Mouse (Mus musculus): ENCODE results near the gene D11Wsu47e. TPM values are rescaled to one million over a fixed set of nuclear protein-coding genes. Genes with fewer than 3 reads are reported as not detected.

D11Wsu47e gene
- total RNA-seq, 2 experiments from 2014 or later = 11.8 to 12.1 TPM

DNA sequence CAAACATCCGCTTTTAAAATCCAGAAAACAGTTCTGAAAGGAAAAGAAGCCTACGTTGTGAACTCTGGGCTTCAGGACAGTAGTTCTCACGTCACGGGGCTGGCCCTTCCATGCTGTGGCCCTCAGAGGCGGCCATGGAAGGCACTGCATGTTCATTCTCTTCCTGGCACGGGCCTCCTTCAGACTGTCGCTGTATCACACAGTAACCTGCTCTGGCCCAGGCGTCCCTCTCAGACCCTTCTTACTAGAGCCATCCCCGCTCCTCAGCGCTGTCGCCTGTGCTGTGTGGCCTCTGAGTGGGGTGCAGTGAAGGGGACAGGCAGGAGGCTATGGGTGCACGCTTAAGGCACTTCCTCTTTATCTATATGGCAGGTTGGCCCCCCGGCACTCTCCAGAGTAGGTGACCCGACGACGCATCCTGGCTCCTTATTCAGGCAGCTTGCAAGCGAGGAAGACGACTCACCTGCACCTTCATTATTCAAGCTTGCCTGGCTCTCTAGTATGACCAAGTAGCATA, 22.3 kb upstream of the D11Wsu47e start:
- intact Hi-C loops (cut with DNase I) = no loop called here
- no peak for DNase-seq (ENCODE audit: extremely low spot score in 1 of 2, low spot score in 2 of 2)

DNA sequence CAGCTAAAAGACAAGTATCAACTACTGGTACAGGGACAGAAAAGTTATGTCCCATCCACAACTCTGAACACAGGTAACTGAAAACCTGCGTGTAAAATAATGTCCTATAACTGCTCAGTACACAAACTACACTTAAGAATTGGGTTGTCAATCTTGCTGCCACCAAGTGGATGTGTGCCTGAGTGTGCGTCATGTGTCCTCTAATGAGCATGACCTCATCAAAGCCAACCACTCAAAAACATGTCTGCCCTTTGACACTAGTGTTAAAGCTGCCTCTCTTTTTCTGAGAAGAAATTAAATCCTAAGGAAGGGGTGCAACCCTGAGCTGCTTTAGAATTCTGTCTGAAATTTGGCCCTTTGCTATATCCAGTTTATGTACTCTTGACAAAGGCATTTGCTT, 19.9 kb upstream of the D11Wsu47e start:
- intact Hi-C loops (cut with DNase I) = no loop called here
- no peak for DNase-seq (ENCODE audit: extremely low spot score in 1 of 2, low spot score in 2 of 2)

DNA sequence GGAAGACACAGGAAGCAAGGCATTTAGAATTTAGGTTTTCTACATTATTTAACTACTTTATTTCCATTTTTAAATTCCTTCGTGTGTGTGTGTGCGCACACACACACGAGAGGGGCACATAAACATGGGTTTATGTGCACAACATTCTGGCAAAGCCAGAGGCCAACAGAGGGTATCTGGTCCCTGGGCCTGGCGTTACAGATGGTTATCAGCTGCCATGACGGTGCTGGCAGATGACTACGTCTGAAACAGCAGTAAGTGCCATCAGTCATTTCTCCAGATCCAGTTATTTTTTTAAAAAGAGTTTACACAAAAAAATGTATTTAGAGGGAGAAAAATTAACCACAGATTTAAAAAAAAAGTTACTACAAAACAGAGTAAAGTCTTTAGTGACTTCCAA, 18.0 kb upstream of the D11Wsu47e start:
- intact Hi-C loops (cut with DNase I) = no loop called here
- no peak for DNase-seq (ENCODE audit: extremely low spot score in 1 of 2, low spot score in 2 of 2)

DNA sequence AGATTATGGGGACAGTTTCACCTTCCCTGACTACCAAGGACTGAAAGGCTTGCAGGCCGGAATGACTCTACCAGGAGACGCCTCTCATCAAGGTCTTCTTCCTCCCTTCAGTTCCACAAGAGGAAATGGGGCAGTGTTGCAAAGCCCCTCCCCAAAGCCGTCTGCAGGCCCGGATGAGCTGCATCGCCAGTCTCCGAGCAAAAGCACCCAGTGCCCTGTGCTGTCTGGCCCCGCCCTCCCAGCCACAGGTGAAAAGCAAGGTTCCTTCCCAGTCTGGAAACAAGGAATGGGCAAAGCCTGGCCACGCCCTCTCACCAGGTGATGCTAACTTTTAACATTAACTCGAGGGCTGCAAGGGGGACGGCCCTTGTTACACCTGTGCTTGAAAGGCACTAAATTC, 17.6 kb upstream of the D11Wsu47e start:
- DNase-seq (ENCODE audit: extremely low spot score in 1 of 2, low spot score in 2 of 2) = peak in 1 of 2 experiments; percentile 35
- intact Hi-C loops (cut with DNase I) = no loop called here

DNA sequence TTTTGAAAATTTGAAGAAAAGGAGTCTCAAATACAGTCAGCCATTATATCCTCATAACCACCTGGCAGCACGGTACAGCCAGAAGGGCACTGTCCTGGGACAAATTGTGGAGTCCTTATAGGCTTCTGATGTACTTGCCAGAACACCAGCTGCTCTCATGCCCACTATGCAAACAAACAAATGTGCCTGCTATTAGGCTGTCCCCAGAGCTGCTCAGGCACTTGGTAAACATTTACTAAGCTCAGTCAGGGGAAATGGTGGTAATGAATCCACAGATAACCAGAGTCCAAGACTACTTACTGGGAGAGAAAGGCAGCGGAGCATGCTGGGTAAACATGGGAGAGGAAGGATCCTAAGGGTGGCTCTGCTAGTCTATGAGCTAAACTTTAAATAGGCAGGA, 17.1 kb upstream of the D11Wsu47e start:
- no peak for DNase-seq (ENCODE audit: extremely low spot score in 1 of 2, low spot score in 2 of 2)
- intact Hi-C loops (cut with DNase I) = no loop called here

DNA sequence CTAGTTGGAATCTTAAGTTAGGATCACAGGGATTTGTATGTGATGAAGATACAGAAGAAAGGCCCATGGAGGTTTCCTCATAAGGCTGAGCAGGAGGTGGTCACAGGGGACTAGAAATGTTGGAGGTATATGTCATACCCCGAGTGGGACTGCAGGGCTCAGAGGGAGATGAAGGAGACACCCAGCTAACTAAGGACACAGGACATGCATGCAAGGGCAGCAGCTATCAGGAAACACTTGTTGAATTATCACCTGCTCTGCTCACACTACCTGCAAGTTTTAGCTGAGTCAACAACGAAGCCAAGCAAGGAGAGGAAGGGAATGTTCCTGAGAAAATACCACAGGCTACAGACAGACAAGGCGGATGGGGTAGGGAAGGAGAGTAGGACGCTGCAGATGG, 16.5 kb upstream of the D11Wsu47e start:
- DNase-seq (ENCODE audit: extremely low spot score in 1 of 2, low spot score in 2 of 2) = no peak
- intact Hi-C loops (cut with DNase I) = no loop called here

DNA sequence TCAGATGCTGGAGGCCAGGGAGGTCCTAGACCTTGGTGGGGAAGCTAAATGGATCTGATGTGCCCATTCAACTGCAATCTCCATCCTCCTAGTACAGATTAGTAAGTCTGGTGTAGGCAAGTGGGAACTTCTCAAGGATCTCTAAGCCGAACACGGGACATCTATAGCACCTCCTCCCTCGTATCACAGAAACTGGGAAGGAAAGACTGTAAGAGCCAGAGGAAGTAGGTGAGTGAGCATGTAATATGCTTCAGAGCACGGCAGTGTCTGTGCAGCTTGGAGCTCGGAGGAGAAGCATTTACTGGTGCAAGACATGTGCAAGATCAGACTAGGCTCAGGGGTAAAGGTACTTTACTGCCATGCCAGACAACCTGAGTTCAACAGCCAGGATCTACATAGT, 15.4 kb upstream of the D11Wsu47e start:
- intact Hi-C loops (cut with DNase I) = no loop called here
- no peak for DNase-seq (ENCODE audit: extremely low spot score in 1 of 2, low spot score in 2 of 2)

DNA sequence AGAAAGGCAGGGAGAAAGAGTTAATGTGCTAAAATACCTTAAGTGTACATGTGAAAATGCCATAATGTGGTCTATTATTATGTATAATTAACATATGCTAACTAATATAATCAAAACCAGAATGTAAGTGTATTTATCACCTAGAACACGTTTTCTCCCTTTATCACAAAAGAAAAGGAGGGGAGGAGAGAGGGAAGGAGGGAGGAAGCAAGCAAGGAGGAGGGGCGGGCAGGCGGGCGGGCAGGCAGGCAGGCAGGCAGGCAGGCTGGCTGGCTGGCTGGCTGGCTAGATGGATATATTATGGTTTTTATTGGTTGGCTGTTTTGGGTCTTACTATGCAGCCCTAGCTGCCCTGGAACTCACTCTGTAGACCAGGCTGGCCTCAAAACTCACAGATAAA, 14.5 kb upstream of the D11Wsu47e start:
- no peak for DNase-seq (ENCODE audit: extremely low spot score in 1 of 2, low spot score in 2 of 2)
- intact Hi-C loops (cut with DNase I) = no loop called here

DNA sequence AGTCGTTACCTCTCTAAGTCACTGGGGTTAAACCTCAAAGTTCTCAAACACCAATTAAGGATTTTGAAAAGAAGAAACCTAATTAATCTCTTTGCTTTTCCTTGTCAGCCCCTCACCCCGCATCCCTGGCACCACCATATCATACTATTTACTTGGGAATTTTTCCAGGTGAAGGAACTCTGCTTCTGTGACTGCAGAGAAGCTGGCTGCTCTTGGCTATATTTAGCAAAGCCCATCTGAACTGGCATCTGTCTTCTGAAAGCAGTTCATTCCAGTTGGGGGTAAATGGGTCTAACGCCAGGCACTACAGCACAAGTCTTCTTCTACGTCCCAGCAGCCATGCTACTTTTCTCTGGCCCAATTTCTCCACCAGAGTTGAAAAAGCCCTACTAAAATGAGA, 10.6 kb upstream of the D11Wsu47e start:
- no peak for DNase-seq (ENCODE audit: extremely low spot score in 1 of 2, low spot score in 2 of 2)
- intact Hi-C loops (cut with DNase I) = no loop called here

DNA sequence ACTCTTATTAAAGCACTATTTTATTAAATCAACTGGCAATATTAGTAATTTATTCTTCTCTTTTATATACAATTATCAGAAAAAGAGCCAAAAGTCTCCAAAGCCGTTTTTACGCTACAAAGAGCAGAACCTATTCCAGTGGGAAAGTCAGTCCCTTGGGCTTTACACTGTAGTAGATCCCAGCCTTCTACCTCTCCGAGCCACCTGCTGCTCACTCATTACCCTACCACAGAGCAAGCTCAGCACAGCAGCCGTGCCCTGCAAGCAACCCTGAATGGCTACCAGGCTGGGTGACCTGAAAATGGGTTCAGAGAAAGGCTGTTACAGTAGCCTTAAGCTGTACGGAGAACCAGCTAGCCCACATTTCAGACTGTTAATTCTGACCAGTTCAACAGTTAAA, 9.6 kb upstream of the D11Wsu47e start:
- intact Hi-C loops (cut with DNase I) = no loop called here
- no peak for DNase-seq (ENCODE audit: extremely low spot score in 1 of 2, low spot score in 2 of 2)

DNA sequence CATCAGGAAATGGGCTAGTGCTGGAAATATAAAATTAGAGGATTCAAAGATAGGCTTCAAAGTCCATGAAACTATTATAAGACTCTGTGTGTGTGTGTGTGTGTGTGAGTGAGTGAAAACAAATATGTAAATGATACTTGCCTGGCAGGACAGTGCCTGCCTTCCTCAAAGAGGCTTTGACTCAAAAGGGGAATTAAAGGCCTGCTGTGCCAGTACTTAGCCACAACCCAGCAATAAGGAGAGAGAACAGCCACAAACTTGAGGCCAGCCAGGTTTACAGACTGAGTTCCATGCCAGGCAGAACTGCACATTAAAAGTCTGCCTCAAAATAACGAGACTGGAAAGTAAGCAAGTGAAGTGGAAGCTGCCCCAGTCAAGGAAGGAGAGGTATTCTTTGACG, 7.4 kb upstream of the D11Wsu47e start:
- intact Hi-C loops (cut with DNase I) = no loop called here
- DNase-seq (ENCODE audit: extremely low spot score in 1 of 2, low spot score in 2 of 2) = no peak

DNA sequence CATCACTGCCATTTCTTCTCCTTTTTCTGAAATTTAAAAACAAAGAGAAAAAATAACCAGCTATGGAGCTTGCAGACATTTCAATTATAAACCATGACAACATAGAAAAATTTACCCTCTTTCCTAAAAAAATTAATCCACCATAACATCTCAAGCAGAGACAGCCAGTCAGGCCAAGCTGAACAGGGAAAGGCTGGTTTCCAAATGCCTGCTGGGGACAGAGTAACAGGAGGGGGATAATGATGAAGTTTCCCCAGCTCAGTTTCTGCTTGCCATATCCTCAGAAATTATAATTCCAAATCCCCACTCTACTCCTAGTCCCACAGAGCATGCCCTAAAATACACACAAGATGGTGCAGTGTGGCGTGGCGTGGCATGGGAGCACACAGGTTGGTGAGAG, 6.8 kb upstream of the D11Wsu47e start:
- DNase-seq (ENCODE audit: extremely low spot score in 1 of 2, low spot score in 2 of 2) = no peak
- intact Hi-C loops (cut with DNase I) = no loop called here

DNA sequence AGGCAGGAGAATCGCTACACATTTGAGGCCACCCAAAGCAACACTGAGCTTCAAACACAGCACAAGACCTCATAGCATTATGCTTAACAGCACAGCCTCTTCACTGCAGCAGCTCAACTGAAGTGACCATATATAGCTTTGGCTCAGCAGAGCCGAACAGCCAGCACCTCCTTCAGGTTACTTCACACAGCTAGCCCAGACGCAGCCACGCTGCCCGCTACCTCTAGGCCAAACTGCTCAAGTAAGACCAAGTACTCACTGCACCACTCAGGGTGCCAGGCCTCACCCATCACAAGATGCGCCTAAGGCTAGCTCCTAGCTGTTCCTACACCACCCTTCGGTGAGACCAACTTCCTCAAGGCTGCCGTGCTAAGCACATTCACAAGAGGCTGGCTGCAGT, 5.8 kb upstream of the D11Wsu47e start:
- intact Hi-C loops (cut with DNase I) = no loop called here

DNA sequence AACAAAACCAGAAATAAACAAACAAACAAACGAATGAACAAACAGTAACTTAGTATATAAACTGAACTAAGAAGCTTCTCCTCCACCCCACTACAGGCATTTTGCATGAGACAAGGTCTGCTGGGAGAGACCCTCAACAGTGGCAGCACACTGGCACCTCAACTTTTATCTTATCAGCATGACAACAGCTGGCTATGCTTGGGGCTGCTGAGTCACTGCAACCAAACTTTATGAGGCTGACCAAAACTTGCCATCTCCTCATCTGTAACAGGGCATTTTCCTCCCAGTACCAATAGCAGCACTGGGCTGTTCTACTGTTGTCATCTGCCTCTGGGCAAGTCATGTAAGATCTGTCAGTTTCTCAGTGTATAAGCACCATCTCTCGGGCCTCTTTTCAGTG, 3.3 kb upstream of the D11Wsu47e start:
- intact Hi-C loops (cut with DNase I) = no loop called here
- DNase-seq (ENCODE audit: extremely low spot score in 1 of 2, low spot score in 2 of 2) = no peak

More for the DNA sequence above, 5.8 kb upstream of the D11Wsu47e start:
- DNase-seq (ENCODE audit: extremely low spot score in 1 of 2, low spot score in 2 of 2) = no peak

DNA sequence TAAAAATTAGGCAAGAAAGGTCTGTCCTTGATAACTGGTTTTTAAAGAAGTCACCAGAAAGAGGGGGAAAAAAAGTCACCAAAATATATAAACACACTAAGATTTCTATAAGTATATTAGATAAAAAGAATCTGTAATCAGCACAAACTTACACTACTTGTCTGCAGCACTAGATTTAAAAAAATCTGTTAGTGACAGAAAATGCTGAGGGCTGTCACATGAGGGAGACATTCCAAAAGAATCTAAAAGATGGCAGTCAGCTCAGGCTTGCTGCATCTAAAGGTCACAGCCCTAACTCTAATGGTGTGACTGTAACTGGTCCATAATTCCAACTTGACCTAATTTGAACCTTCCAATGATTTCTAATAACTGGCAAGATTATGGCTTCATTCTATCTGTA, 2.2 kb upstream of the D11Wsu47e start:
- intact Hi-C loops (cut with DNase I) = no loop called here
- DNase-seq (ENCODE audit: extremely low spot score in 1 of 2, low spot score in 2 of 2) = no peak

DNA sequence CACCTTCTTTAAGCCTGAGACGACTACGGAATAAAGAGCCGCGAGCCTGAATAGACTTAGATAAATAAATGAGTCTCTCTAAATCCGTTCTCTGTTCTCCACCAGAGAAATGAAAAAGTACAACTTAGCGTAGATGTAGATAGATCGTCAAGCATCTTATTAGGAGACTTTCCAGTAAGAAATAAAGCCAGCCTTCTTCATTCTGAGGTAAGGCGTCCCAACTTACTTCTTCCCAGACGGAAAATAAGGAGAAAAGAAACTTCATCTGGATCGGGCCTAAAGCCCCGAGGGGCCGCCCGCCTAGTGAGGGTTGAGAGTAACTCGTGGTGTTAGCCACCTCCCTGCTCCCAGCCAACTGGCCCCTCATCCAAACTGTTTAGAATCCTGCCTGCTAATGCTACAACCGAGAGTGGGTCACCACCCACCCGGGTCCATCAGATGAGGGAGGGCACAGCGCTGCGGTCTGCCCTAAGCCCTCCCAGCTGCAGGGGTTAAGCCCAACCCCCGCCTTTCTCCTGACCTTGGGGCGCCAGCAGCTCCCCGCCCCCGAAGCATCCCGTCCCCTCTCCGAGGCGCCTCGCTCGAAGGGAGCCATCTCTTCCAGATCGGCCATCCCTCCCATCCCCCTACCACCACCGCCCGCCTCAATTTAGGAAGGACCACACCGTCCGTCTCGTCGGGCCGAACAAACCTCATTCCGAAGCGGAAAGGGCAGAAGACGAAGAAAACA, 1.1 kb upstream of the D11Wsu47e start:
- intact Hi-C loops (cut with DNase I) = no loop called here
- DNase-seq (ENCODE audit: extremely low spot score in 1 of 2, low spot score in 2 of 2) = peak in 1 of 2 experiments; percentile 87

DNA sequence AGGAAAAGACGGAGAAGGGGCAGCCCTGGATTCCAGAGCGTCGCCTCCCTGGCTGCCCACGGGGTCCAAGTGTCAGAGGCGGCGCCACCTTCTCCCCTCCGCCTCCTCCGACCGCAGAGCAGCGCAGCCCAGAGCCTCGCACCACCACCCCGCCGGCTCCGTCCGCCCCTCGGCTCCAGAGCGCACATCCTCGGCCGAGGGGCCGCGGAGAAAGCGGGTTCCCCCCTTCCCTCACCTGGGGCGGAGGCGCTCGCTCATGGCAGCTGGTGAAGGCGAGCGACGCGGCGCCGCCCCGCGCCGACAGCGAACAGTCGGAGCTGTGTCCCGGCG, 620 bp upstream of the D11Wsu47e start:
- DNase-seq (ENCODE audit: extremely low spot score in 1 of 2, low spot score in 2 of 2) = no peak
- intact Hi-C loops (cut with DNase I) = no loop called here

DNA sequence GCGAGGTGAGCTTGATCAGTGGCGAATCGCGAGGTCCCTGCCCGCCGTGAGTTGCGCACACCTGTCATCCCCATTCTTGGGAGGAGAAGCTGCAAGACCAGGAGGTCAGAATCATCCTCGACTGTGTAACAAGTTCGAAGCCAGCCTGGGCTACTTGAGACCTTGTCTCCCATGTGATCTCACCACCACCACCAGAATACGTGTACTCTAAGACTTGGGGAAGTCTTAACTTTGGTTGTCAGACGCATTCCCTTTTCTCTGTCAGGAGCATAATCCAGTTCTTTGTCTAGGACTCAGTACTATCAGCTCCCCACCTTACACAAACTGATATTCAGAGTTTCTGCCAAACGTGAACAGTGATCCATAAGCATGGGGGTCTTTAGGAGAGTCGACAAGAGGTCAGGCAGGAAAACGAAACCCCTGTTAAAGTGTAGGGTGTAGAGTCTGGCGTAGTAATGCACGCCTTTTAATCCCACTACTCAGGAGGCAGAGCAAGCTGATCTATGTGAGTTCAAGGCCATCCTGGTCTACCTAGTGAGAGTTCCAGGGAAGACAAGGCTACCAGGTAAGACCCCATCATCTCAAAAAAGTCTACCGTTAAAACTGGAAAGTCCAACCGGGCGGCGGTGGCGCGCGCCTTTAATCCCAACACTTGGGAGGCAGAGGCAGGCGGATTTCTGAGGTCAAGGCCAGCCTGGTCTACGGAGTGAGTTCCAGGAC, 655 bp downstream of the D11Wsu47e start:
- intact Hi-C loops (cut with DNase I) = no loop called here
- DNase-seq (ENCODE audit: extremely low spot score in 1 of 2, low spot score in 2 of 2) = no peak

DNA sequence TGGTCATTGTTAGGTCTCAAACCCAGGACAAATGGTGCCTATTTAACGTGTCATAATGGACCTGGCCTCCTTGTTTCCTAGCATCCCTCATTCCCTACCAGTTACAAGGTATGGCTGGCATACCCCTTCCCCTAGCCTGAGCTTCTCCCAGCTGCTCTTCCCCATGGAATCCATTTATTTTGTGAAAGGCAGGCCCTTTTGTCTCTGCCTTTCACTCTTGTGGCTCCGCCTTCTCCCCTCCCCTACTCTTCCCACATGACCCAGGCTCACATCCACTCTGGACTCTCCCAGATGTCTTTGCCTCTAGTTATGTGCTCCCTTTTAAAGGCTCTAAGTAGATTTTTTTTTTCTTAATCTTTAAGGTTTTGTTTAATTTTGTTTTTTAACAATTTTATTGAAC, 2.8 kb downstream of the D11Wsu47e start:
- DNase-seq (ENCODE audit: extremely low spot score in 1 of 2, low spot score in 2 of 2) = no peak
- intact Hi-C loops (cut with DNase I) = no loop called here

DNA sequence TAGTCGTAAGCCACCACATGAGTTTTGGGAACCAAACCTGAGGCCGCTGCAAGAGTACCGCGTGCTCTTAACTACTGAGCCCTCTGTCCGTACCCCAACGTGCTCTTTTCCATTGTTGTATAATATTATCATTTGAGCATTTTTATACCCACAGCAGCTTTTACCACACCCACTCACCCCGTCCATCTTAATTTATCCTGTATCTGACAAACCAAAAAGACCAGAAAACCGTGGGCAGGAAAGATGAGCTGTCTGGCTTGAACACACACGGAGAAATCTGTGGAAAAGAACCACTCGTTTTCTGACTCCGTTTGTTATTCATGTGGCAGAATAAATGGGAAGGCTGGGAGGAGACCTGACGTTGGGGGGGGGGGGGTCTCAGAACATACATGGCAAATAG, 6.3 kb downstream of the D11Wsu47e start:
- intact Hi-C loops (cut with DNase I) = no loop called here
- no peak for DNase-seq (ENCODE audit: extremely low spot score in 1 of 2, low spot score in 2 of 2)

DNA sequence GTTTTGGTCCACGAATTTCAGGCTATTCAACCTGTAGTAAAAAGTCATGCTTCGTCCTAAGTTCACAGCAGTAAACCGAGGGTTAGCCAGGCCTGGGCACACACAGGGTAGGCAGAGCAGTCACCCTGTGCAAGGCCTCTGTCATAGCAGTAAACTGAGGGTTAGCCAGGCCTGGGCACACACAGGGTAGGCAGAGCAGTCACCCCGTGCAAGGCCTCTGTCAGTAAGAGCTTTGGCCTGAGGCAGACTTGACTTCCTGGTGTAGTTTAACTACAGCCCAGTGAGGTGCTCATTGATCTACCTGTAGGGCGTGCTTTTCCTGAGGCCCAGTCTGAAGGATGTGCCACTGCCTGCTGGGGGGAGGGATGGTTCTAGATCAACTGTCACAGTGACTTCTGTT, 7.1 kb downstream of the D11Wsu47e start:
- intact Hi-C loops (cut with DNase I) = no loop called here

More for the DNA sequence above, 7.1 kb downstream of the D11Wsu47e start:
- no peak for DNase-seq (ENCODE audit: extremely low spot score in 1 of 2, low spot score in 2 of 2)
